Mouse (Mus musculus) frontal cortex, postnatal 10 days (tissue): Measurements from ENCODE around the gene Idi1.
"Not testable (repeated sequence)": the region's sequence is repeated elsewhere in the genome, so short reads cannot be mapped to it uniquely, and the experiment has no call there.

ENCODE experiments used
- DNase-seq, 2 experiments: peaks; one replicate each; pipeline ENCODE4 v3.0.0; 2022; ENCODE audit warnings: low spot score in 2 of 2, mixed read lengths in 1 of 2

The Idi1 gene

GRCm38 (mm10) chr13:8886185-8886560 lies 872 bp downstream of the Idi1 start:
- no peak for DNase-seq

DNA sequence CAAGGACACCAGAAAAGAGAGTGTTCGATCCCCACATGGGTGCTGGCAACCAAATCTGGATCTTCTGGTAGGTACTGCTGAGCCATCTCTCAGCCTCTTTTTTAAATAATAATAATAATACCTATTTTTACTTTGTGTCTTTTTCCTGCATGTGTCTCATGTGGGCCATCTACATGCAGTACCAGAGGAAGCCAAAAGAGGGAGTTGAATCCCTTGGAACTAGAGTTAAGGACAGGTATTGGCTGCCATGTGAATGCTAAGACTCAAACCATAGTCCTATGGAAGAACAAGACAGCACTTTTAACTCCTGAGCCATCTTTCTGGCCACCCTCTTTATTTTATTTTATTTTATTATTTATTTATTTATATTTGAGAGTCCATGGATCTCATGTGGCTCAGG lies 3.3 kb downstream of the Idi1 start:
- no peak for DNase-seq

DNA sequence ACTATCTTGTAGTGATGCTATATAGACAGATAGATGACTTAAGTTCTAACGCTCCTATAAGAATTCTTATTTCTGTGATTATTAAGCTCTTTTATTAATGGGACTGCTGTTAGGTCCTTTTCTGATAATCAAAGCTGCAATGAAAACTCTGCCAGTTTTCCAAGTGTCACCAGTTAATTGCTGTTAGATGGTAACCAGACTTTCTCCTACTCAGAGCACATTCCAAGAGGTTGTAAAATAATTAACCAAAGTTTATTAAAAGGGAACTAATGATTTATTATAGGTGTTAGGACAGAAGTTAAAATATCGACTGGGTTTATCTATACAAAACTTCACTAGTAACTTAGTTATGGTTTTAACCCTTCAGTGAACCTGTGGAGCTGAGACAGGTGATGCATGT lies 20.7 kb downstream of the Idi1 start:
- not testable (repeated sequence) for DNase-seq

DNA sequence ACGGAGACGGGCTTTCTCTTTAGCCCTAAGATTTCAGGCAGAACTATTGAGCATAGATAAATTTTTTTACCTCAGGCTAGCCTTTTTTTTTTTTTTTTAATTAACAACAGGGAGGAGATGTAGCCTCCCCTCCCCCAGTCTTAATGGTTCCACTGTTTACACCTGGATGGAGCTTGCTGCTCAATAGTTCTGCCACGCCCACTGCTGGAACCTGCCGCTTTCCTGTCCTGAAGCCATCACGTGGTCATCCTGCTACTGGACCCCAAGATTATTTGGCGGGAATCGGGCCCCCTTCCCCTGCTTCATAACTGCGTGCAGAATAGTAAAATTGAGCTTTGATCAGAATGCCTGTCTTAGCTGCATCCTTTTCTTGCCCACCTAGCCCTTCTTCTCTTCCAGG lies 28.6 kb downstream of the Idi1 start:
- DNase-seq: not testable (repeated sequence)

- DNase-seq: no peak
Measured at GRCm38 (mm10) chr13:8933499-8933898, 48.2 kb downstream of the Idi1 start.

DNA sequence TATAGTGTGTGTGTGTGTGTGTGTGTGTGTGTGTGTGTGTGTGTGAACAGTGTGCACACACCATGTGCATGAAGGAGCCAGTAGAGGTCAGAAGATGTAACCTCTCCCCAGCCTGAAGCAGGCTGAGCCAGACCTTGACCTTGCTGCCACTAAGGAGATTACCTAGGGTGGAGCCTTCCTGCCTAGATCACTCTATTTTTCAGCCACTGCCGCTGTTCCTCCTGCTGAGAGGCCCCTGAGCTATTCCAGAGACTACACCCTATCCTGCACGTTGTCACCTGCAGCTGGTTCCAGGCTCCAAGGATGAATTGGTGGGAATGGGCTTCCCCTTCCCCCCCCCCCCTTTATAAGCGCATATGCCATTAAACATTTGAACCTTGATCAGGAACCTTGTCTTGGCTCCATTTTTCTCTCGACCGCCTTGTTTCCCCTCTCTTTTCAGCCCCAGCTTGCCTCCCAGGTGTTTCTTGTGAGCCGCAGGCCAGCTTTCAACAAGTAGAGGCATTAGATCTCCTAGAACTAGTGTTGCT lies 52.4 kb downstream of the Idi1 start:
- DNase-seq: not testable (repeated sequence)

DNA sequence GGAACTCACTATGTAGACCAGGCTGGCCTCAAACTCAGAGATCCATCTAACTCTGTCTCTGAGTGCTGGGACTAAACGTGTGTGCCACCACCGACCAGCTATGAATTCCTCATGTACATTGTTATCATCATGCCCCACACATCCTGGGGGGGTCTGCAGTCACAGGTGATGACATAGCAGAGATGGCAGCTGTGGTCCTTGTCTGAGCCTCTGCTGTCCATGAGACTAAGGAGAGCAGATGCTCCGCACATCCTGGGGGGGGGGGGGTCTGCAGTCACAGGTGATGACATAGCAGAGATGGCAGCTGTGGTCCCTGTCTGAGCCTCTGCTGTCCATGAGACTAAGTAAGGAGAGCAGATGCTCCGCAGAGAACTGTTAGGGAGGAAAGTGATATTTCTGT lies 55.8 kb downstream of the Idi1 start:
- not testable (repeated sequence) for DNase-seq

DNA sequence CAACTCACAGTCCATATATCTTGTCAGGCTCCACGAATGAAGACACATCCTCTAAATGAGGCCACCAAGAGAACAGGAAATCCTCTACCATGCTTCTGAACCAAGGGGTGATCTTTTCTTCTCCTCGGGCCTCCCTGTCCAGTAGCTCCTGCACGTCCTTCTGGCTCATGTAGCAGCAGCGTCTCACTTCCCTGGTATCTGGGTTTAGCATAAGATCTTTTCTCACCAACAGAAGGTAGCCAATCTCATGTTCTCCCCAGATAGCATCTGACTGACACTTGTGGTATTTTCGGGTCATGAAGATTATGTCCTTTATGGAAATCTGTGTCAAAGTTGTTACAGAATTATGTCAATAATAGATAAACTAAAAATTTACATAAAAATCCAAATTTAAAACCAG lies 56.4 kb downstream of the Idi1 start:
- DNase-seq: not testable (repeated sequence)
